Mouse (Mus musculus) small intestine, adult 2 months (tissue): ENCODE data around the gene Srrm3. TPM values are rescaled to one million over a fixed set of nuclear protein-coding genes. Genes with fewer than 3 reads are reported as not detected.

ENCODE experiments used
- H3K27ac ChIP-seq: fragments of 200-500 bp; 2 replicates; pipeline ENCODE4 v1.5.1; 2012; ENCODE audit warnings: low read depth, low read length, control low read depth, inconsistent platforms; ENCODE audit not compliant: insufficient read depth
- H3K27me3 ChIP-seq: fragments of 200-500 bp; 2 replicates; pipeline ENCODE4 v1.6.1; 2012; ENCODE audit warnings: mild to moderate bottlenecking, moderate library complexity, low read length, inconsistent platforms; ENCODE audit not compliant: control insufficient read depth, insufficient read depth
- H3K36me3 ChIP-seq: fragments of 200-500 bp; 2 replicates; pipeline ENCODE4 v1.6.1; 2012; ENCODE audit warnings: mild to moderate bottlenecking, low read length, control low read depth, inconsistent platforms; ENCODE audit not compliant: control insufficient read depth, insufficient read depth
- H3K4me1 ChIP-seq: fragments of 200-500 bp; 2 replicates; pipeline ENCODE4 v1.6.1; 2012; ENCODE audit warnings: low read length, inconsistent platforms, mixed read lengths; ENCODE audit not compliant: control insufficient read depth, insufficient read depth, insufficient read length
- H3K4me3 ChIP-seq: fragments of 200-500 bp; 2 replicates; pipeline ENCODE4 v1.5.1; 2012; ENCODE audit warnings: low read depth, mild to moderate bottlenecking, control low read depth, inconsistent platforms, low read length, moderate library complexity
- CTCF ChIP-seq: fragments of 200-500 bp; IDR thresholded peaks from 2 replicates; pipeline ENCODE4 v1.5.1; 2012; ENCODE audit warnings: low read depth, mild to moderate bottlenecking, control low read depth, inconsistent platforms, low read length, moderate library complexity, mixed read lengths; ENCODE audit not compliant: insufficient replicate concordance, insufficient read length; ENCODE audit errors: extremely low read depth
- POLR2A ChIP-seq: fragments of 200-500 bp; IDR thresholded peaks from 2 replicates; pipeline ENCODE4 v1.6.1; 2012; ENCODE audit warnings: low read depth, mild to moderate bottlenecking, control low read depth, inconsistent platforms, low read length, moderate library complexity
- WGBS: fragments of 180-500 bp; shearing (Covaris S2); methylation state at CpG from one replicate; pipeline ENCODE4 v1.1.7; 2018; 5-methylcytosine and 5-hydroxymethylcytosine counted together
- polyA plus RNA-seq: library from polyadenylated mRNA; depleted of rRNA; stranded (reverse); fragments of >200 nt; gene quantifications from 2 replicates; pipeline ENCODE4 v1.2.3, GENCODE M21; 2012

The Srrm3 gene
- polyA plus RNA-seq, 1 experiment, result 0.19 TPM

GRCm38 (mm10) chr5:135909646-135910045 is 103.0 kb downstream of the Srrm3 start:
- TF ChIP-seq CTCF, result no peak
- no peak for TF ChIP-seq POLR2A
- 82% methylated on average over 10 of the region's 10 CpGs for WGBS

GRCm38 (mm10) chr5:135910813-135911212 is 104.1 kb downstream of the Srrm3 start:
- 89% methylated on average over 25 of the region's 25 CpGs for WGBS
- H3K36me3 ChIP-seq, result peaks cover 29% of the 10 kb centered on the region

More at GRCm38 (mm10) chr5:135909646-135910045, 103.0 kb downstream of the Srrm3 start:
- Histone ChIP-seq H3K27ac (no peak overlapping the region), H3K4me1 (peaks cover 1% of the 10 kb centered on the region; the same call in 1 of the 2 replicates), H3K27me3 (no peaks in the 10 kb centered on the region), H3K36me3 (peaks cover 29% of the 10 kb centered on the region), H3K4me3 (no peak overlapping the region)

DNA sequence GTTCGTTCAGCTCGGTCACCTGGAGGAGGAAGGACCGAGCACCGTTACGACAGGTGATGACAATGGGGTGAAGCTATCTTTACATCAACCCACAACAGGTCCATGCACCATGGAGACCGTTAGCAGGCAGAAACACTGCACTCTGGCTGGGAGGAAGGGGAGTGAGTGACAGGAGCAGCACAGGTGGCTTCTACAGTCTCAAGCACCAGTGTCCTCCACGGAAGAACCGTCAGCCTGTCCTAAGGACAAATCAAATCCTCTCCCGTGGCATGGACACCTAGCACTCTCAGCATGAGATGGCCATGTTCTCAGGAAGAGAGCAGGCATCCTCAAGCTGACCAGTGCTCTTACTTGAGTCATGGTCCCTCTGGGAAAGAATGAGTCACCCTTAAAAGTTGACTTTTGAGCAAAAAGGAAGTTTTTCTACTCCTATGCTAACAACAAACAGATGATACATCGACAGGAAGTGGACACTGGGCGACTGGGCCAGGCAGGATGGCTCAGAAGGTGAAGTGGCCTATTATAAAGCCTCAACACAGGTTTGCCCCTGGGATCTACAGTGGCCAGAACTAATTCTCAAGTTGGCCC is 105.0 kb downstream of the Srrm3 start:
- TF ChIP-seq POLR2A (no peak), CTCF (no peak)
- Histone ChIP-seq H3K27ac (no peak overlapping the region), H3K4me1 (0 out of 2 replicates have a peak, but pooled peaks cover 3% of the 10 kb centered on the region), H3K4me3 (no peak overlapping the region), H3K27me3 (no peaks in the 10 kb centered on the region), H3K36me3 (peaks cover 29% of the 10 kb centered on the region)
- 81% methylated on average over 11 of the region's 11 CpGs for WGBS

More at GRCm38 (mm10) chr5:135910813-135911212, 104.1 kb downstream of the Srrm3 start:
- H3K27ac ChIP-seq, result no peak overlapping the region
- H3K27me3 ChIP-seq, result no peaks in the 10 kb centered on the region
- TF ChIP-seq CTCF (no peak), POLR2A (no peak)
- H3K4me3 ChIP-seq, result no peak overlapping the region
- peaks cover 1% of the 10 kb centered on the region; the same call in 1 of the 2 replicates for H3K4me1 ChIP-seq

DNA sequence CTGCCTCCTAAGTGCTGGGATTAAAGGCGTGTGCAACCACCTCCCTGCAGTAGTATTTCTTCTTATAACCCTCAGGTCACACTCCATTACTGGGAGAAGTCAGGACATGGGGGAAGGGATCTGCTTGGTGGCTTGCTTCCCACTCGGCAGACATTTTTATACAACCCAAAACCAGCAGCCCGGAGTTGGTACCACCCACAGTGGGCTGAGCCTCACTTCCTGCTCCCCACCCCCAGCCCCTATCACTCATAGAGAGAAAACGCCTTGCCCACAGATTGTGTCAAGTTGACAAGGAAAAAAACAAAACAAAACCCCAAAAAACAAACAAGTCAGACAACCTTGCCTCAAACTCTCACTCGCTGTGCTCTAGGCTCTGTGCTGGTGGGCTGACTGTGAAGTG is 106.5 kb downstream of the Srrm3 start:
- Histone ChIP-seq H3K4me3 (no peak overlapping the region), H3K36me3 (peaks cover 26% of the 10 kb centered on the region), H3K27me3 (no peaks in the 10 kb centered on the region), H3K4me1 (peaks cover 2% of the 10 kb centered on the region; the same call in 1 of the 2 replicates), H3K27ac (no peak overlapping the region)
- WGBS, result 73% methylated on average over 5 of the region's 5 CpGs
- TF ChIP-seq CTCF (no peak), POLR2A (no peak)

DNA sequence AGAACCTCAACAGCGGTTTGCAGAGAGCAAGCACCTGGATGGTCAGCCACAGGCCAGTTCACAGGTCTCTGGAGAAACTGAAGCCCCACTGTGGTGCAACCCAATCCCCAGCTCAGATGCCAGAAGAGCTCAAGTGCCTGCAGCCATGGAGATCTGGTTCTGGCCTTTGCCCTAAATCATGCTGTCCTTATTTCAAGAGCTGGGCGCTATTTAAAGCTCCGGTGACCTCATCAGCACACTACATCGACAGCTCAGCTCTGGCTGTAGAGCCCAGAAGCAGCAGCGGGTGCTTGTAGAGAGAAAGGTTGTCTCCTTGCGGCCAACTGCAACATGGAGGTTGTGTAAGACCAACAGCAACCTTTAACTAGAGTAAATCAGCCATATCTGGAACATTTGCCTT is 107.5 kb downstream of the Srrm3 start:
- no peak overlapping the region for H3K4me3 ChIP-seq
- H3K27ac ChIP-seq, result peak overlapping the region; percentile 49
- peaks cover 25% of the 10 kb centered on the region for H3K36me3 ChIP-seq
- no peak for TF ChIP-seq CTCF
- no peak for TF ChIP-seq POLR2A
- H3K4me1 ChIP-seq, result peaks cover 2% of the 10 kb centered on the region; the same call in 1 of the 2 replicates
- 75% methylated on average over 6 of the region's 6 CpGs for WGBS
- no peaks in the 10 kb centered on the region for H3K27me3 ChIP-seq

- peaks cover 2% of the 10 kb centered on the region; the same call in 1 of the 2 replicates for H3K4me1 ChIP-seq
- no peak for TF ChIP-seq POLR2A
- no peak for TF ChIP-seq CTCF
- H3K27ac ChIP-seq, result no peak overlapping the region
- no peak overlapping the region for H3K4me3 ChIP-seq
- H3K27me3 ChIP-seq, result no peaks in the 10 kb centered on the region
- 76% methylated on average over 6 of the region's 6 CpGs for WGBS
- peaks cover 10% of the 10 kb centered on the region for H3K36me3 ChIP-seq
Observed at GRCm38 (mm10) chr5:135916051-135916565, 109.4 kb downstream of the Srrm3 start.

DNA sequence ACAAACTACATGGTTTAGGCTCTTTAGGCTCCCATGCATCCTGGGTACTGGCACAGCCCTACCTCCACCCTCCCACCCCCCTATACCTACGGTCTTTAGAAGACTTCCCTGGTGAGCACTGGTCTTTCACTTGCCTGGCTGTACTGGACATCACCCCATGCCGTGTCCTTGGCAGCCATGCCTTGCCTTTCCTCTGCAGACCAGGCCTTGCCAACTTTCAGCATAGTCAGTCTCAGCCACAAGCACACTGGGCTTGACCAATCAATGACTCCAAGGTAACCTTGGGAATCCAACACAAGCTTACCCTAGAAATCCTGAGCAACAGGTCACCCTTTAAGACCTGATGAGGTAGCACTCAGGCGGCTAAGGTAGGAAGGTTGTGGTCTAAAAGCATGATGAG is 109.9 kb downstream of the Srrm3 start:
- Histone ChIP-seq H3K36me3 (peaks cover 6% of the 10 kb centered on the region), H3K27ac (no peak overlapping the region), H3K4me3 (no peak overlapping the region), H3K4me1 (peaks cover 2% of the 10 kb centered on the region; the same call in 1 of the 2 replicates), H3K27me3 (no peaks in the 10 kb centered on the region)
- WGBS, result 87% methylated on average over 3 of the region's 3 CpGs
- TF ChIP-seq POLR2A (no peak), CTCF (no peak)

- WGBS, result 91% methylated on average over 8 of the region's 8 CpGs
- Histone ChIP-seq H3K4me1 (peaks cover 2% of the 10 kb centered on the region; the same call in 1 of the 2 replicates), H3K4me3 (no peak overlapping the region), H3K27ac (no peak overlapping the region), H3K36me3 (peaks cover 13% of the 10 kb centered on the region), H3K27me3 (no peaks in the 10 kb centered on the region)
- TF ChIP-seq CTCF (no peak), POLR2A (no peak)
Observed at GRCm38 (mm10) chr5:135917327-135918058, 110.8 kb downstream of the Srrm3 start.
